In genomic region chr6:90532575-90533190, GRCm38 (mm10) we compare ENCODE assay signal across 25 mouse cellular contexts. TPM values are rescaled to one million over a fixed set of nuclear protein-coding genes. Genes with fewer than 3 reads are reported as not detected.
DNase-seq lines count a peak whose midpoint lies in the region; ATAC-seq and TF ChIP-seq lines count a peak whose summit lies in the region.
"Had no signal": no experiment of that assay in that cellular context is flagged by ENCODE, and none has a peak within 500 bp of the region (broad histone marks: within the 10 kb centered on the region; RNA-seq: fewer than 3 reads in every experiment).

No protein-coding gene starts in this region.

- no peak for TF ChIP-seq POLR2A in ES-Bruce4 (IDR thresholded peaks at IDR 0.05; ENCODE audit: insufficient read depth, low read length)

- no peaks in the 10 kb centered on the region for H3K36me3 ChIP-seq in ES-Bruce4 (ENCODE audit: control insufficient read depth, insufficient read depth, low read length, poor library complexity, severe bottlenecking)
- H3K36me3 ChIP-seq in ES-E14 (ENCODE audit: control insufficient read depth, insufficient read depth, low read length, poor library complexity, severe bottlenecking), result no peaks in the 10 kb centered on the region
- H3K36me3 ChIP-seq in forebrain, embryonic 12.5 days (replicated peaks), result no peaks in the 10 kb centered on the region
- H3K36me3 ChIP-seq: embryonic facial prominence, embryonic 13.5 days; embryonic facial prominence, embryonic 15.5 days; forebrain, embryonic 10.5 days; forebrain, embryonic 15.5 days had no signal

- DNase-seq in cerebellum, adult 9-11 months, result peak; percentile 6
- no peak for DNase-seq in cerebellum, adult 11-12 months
- peak; percentile 40 for DNase-seq in ES-E14 (ENCODE audit: low read depth, low spot score)
- peak; percentile 91 for DNase-seq in ZHBTc4 (ENCODE audit: low read depth, low spot score)
- DNase-seq: adrenal gland, adult 2 months; adrenal gland, postnatal 10 days; adrenal gland, postnatal 25 days; B cell, adult 2 months; cerebellum, adult 11 months; cerebellum, adult 2 months; cerebellum, adult 9-10 months; cerebellum, postnatal 14 days; cerebellum, postnatal 36 days; embryo, embryonic 11 days; forebrain, postnatal 0 days had no signal

- 94% methylated on average over 6 of the region's 7 CpGs for WGBS in forebrain, embryonic 12.5 days

- H3K27ac ChIP-seq in ES-Bruce4 (ENCODE audit: insufficient read depth, low read length), result no peak overlapping the region; the same call in 1 of the 2 replicates
- no peak overlapping the region for H3K27ac ChIP-seq in ES-E14 (ENCODE audit: insufficient read depth, low read depth, low read length, poor library complexity, severe bottlenecking)
- H3K27ac ChIP-seq in forebrain, embryonic 12.5 days, result no peak overlapping the region
- H3K27ac ChIP-seq: embryonic facial prominence, embryonic 13.5 days; embryonic facial prominence, embryonic 15.5 days; forebrain, embryonic 10.5 days; forebrain, embryonic 13.5 days; forebrain, embryonic 15.5 days had no signal

- H3K9me3 ChIP-seq in ES-Bruce4 (replicated peaks; ENCODE audit: control insufficient read depth, insufficient read depth, low read length, poor library complexity, severe bottlenecking) (no peaks in the 10 kb centered on the region), ES-E14 (ENCODE audit: control insufficient read depth, insufficient read depth, low read depth, low read length) (no peaks in the 10 kb centered on the region)
- no peaks in the 10 kb centered on the region for H3K9me3 ChIP-seq in forebrain, embryonic 12.5 days
- H3K9me3 ChIP-seq: embryonic facial prominence, embryonic 13.5 days; embryonic facial prominence, embryonic 15.5 days; forebrain, embryonic 10.5 days; forebrain, embryonic 13.5 days; forebrain, embryonic 15.5 days had no signal

- 0 out of 2 replicates have a peak, but pooled peaks have one; percentile 13 for TF ChIP-seq EP300 in ES-Bruce4 (IDR thresholded peaks at IDR 0.05; ENCODE audit: insufficient read depth, low read depth, low read length)

- no peak overlapping the region for H3K4me2 ChIP-seq in forebrain, embryonic 12.5 days
- H3K4me2 ChIP-seq: embryonic facial prominence, embryonic 13.5 days; embryonic facial prominence, embryonic 15.5 days; forebrain, embryonic 13.5 days; forebrain, embryonic 15.5 days had no signal

- in situ Hi-C loops in ES-E14 (cut with MboI; ENCODE audit: low sequenced_read_pairs in 2 of 2, unreplicated experiment in 2 of 2), result loop anchor here in 1 of 2 experiments (25.0 kb wide), 1 partner anchor 845 kb away; no protein-coding TSS in a partner anchor

- no peak for ATAC-seq in megakaryocyte, adult 5-6 weeks (ENCODE audit: poor library complexity, severe bottlenecking)
- no peak for ATAC-seq in forebrain, embryonic 12.5 days (ENCODE audit: low FRiP score)
- ATAC-seq: CD4-positive, CD25-positive, alpha-beta regulatory T cell, adult 4 months; forebrain, embryonic 13.5 days; forebrain, embryonic 15.5 days; forebrain, postnatal 0 days had no signal

- no peak for TF ChIP-seq CTCF in ES-Bruce4 (IDR thresholded peaks at IDR 0.05; ENCODE audit: low read depth, low read length)

- H3K4me3 ChIP-seq in ES-Bruce4 (ENCODE audit: low read depth, low read length) (no peak overlapping the region), ES-E14 (ENCODE audit: insufficient read depth in 1 of 2, low read depth in 1 of 2, low read length in 2 of 2, poor library complexity in 1 of 2, severe bottlenecking in 1 of 2) (no peak overlapping the region)
- no peak overlapping the region for H3K4me3 ChIP-seq in forebrain, embryonic 12.5 days (replicated peaks)
- H3K4me3 ChIP-seq: embryonic facial prominence, embryonic 13.5 days; embryonic facial prominence, embryonic 15.5 days; erythroblast, embryonic 14.5 days; forebrain, embryonic 10.5 days; forebrain, embryonic 13.5 days; forebrain, embryonic 15.5 days had no signal

- H3K4me1 ChIP-seq in ES-Bruce4 (ENCODE audit: control insufficient read depth, insufficient read depth, low read length) (peaks cover 5% of the 10 kb centered on the region), ES-E14 (ENCODE audit: control insufficient read depth in 2 of 2, insufficient read depth in 2 of 2, low read length in 2 of 2, poor library complexity in 1 of 2) (peaks cover 0 to 11% of the 10 kb centered on the region in 2 experiments; a peak in 2 of 4 replicates)
- H3K4me1 ChIP-seq in forebrain, embryonic 12.5 days, result no peaks in the 10 kb centered on the region
- H3K4me1 ChIP-seq: embryonic facial prominence, embryonic 13.5 days; embryonic facial prominence, embryonic 15.5 days had no signal

- H3K27me3 ChIP-seq in ES-Bruce4 (ENCODE audit: control insufficient read depth, insufficient read depth, low read length, poor library complexity, severe bottlenecking), result no peaks in the 10 kb centered on the region
- H3K27me3 ChIP-seq in forebrain, embryonic 12.5 days, result peaks cover 7% of the 10 kb centered on the region; the same call in 1 of the 2 replicates
- H3K27me3 ChIP-seq: embryonic facial prominence, embryonic 13.5 days; embryonic facial prominence, embryonic 15.5 days; forebrain, embryonic 15.5 days had no signal

- H3K9ac ChIP-seq in ES-Bruce4 (ENCODE audit: low read depth, poor library complexity, severe bottlenecking) (no peak overlapping the region), ES-E14 (ENCODE audit: insufficient read depth, low read depth, low read length, poor library complexity, severe bottlenecking) (no peak overlapping the region)
- no peak overlapping the region for H3K9ac ChIP-seq in forebrain, embryonic 12.5 days
- H3K9ac ChIP-seq: embryonic facial prominence, embryonic 13.5 days; embryonic facial prominence, embryonic 15.5 days; forebrain, embryonic 13.5 days; forebrain, embryonic 15.5 days; forebrain, postnatal 0 days had no signal

TF ChIP-seq in ES-E14, 5 proteins besides CTCF, POLR2A, EP300 and RAD21:
- no peak for TF ChIP-seq HCFC1 (IDR thresholded peaks at IDR 0.05; ENCODE audit: borderline replicate concordance, insufficient read depth, low read length)
- TF ChIP-seq ZNF384 (IDR thresholded peaks at IDR 0.05; ENCODE audit: low read depth, low read length), result peak; percentile 92
- TF ChIP-seq CHD2 (IDR thresholded peaks at IDR 0.05; ENCODE audit: low read depth, low read length), result no peak
- TF ChIP-seq ZC3H11A (IDR thresholded peaks at IDR 0.05; ENCODE audit: borderline replicate concordance, low read depth, low read length), result no peak
- TF ChIP-seq MAFK (IDR thresholded peaks at IDR 0.05; ENCODE audit: insufficient read depth, low read depth, low read length), result no peak

RNA-seq across cellular contexts. Expression of gene Aldh1l1, which starts 46.5 kb away (rescaled TPM):
- 5.0 and 5.8 TPM in 2 replicates for polyA plus RNA-seq in ES-Bruce4 (2011; ENCODE audit: insufficient read depth, insufficient read length, low read depth, missing spikeins)
- total RNA-seq in ES-E14 (2012; rRNA removed), result 3.9 and 4.0 TPM in 2 replicates
- total RNA-seq in megakaryocyte, adult 5-6 weeks (2015), result 0.31 and 0.68 TPM in 2 replicates
- total RNA-seq in megakaryocyte, adult 5-6 weeks (2017), result 0.45 and 0.55 TPM in 2 replicates
- polyA plus RNA-seq in forebrain, embryonic 12.5 days (2016; fragmentation: Nextera tagmentation; extraction: Ambion mirVana), result 2.0 TPM in 2 replicates
- polyA plus RNA-seq: erythroblast, embryonic 14.5 days had no signal
